Mouse (Mus musculus) forebrain, embryonic 10.5 days (tissue): ENCODE measurements around the gene Kcnq4. TPM values are rescaled to one million over a fixed set of nuclear protein-coding genes. Genes with fewer than 3 reads are reported as not detected.

Experiments used
- DNase-seq: peaks from one replicate; pipeline ENCODE4 v3.0.0-alpha.2; 2017; ENCODE audit warnings: low spot score; ENCODE audit errors: extremely low spot score
- H3K27ac ChIP-seq: fragments of 300-500 bp; sonication (generic); 2 replicates; pipeline ENCODE4 v1.5.1; 2016; ENCODE audit warnings: mild to moderate bottlenecking
- H3K27me3 ChIP-seq: fragments of 300-500 bp; sonication (generic); 2 replicates; pipeline ENCODE4 v1.6.1; 2016; ENCODE audit warnings: mild to moderate bottlenecking; ENCODE audit not compliant: poor library complexity, severe bottlenecking
- H3K36me3 ChIP-seq: fragments of 300-500 bp; sonication (generic); replicated peaks from 2 replicates; pipeline ENCODE4 v1.6.1; 2016; ENCODE audit warnings: mild to moderate bottlenecking, moderate library complexity
- H3K4me1 ChIP-seq: fragments of 300-500 bp; sonication (generic); 2 replicates; pipeline ENCODE4 v1.6.1; 2016
- H3K4me3 ChIP-seq: fragments of 300-500 bp; sonication (generic); 2 replicates; pipeline ENCODE4 v1.5.1; 2016; ENCODE audit warnings: mild to moderate bottlenecking, moderate library complexity
- H3K9me3 ChIP-seq: fragments of 300-500 bp; sonication (generic); 2 replicates; pipeline ENCODE4 v1.6.1; 2016; ENCODE audit warnings: mild to moderate bottlenecking, moderate library complexity
- WGBS: fragments of 180-500 bp; shearing (Covaris S2); methylation state at CpG from one replicate; pipeline ENCODE4 v1.1.7; 2016; 5-methylcytosine and 5-hydroxymethylcytosine counted together
- microRNA counts: library from miRNA; unstranded; fragments of <30 nt; microRNA quantifications from one replicate; lab custom pipeline; 2017
- microRNA-seq: library from miRNA; unstranded; fragments of <30 nt; microRNA quantifications from one replicate; pipeline ENCODE4, GENCODE M21; 2017
- polyA plus RNA-seq: library from polyadenylated mRNA; unstranded; fragments of >200 nt; fragmentation: Nextera tagmentation; extraction: Ambion mirVana; gene quantifications from 2 replicates; pipeline ENCODE4 v1.2.1, GENCODE M21; 2016

The Kcnq4 gene
- polyA plus RNA-seq, 1 experiment from 2014 or later = 1.8 TPM

DNA sequence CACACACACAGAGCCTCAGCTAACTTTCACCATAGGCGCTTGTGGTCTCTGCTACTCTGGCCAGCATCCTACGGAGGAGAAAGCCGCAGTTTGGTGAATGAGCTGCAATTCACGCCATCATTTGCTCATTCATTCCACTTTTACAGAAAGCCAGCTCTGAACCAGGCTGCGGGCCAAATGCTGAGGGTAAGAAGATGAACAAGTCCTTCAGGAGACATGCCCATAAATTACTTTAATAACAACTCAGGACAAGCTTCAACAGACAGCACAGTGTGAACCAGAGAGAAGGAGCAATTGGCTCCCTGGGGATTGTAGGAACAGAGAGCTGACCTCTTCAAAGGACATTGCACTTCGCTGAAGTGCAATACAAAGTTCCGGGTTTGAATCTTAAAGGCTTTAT lies 82.6 kb downstream of the Kcnq4 start:
- Histone ChIP-seq H3K27me3 (peaks cover 54% of the 10 kb centered on the region), H3K4me3 (peak overlapping the region; percentile 78; the same call in 1 of the 2 replicates), H3K36me3 (no peaks in the 10 kb centered on the region), H3K27ac (0 out of 2 replicates have a peak overlapping the region, but pooled peaks have one; percentile 7), H3K9me3 (no peaks in the 10 kb centered on the region), H3K4me1 (peaks cover 21% of the 10 kb centered on the region)
- WGBS = 70% methylated on average over 7 of the region's 7 CpGs
- DNase-seq = no peak

DNA sequence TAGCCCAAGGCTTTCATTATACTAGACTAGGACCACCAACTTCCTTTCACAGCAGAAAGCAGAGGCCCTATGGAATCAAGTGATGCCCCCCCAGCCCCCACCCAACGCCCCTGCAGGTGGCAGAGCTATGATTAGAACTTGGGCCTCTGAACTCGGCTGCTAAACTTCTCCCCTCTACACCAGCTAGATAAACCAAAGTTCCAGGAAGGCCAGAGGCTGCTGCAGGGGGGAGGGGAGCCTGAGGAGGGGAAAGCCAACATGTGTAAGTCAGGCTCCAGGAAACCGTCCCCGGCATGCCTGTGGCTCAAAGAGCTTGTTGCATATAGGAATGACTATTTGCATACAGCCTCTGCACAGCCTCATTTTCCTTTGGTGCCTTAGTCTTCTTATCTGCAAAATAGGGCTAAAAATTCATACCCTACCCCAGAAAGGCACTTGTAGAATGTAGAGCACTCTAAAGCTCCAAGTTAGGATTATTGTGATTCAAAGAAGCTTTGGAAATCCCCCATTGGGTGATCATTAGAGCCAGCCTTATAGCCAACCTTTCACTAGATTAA lies 83.2 kb downstream of the Kcnq4 start:
- 0 out of 2 replicates have a peak overlapping the region, but pooled peaks have one; percentile 7 for H3K27ac ChIP-seq
- H3K36me3 ChIP-seq = no peaks in the 10 kb centered on the region
- peaks cover 49% of the 10 kb centered on the region for H3K27me3 ChIP-seq
- H3K4me1 ChIP-seq = peaks cover 20% of the 10 kb centered on the region
- DNase-seq = no peak
- no peaks in the 10 kb centered on the region for H3K9me3 ChIP-seq
- WGBS = 26% methylated on average over 4 of the region's 4 CpGs
- no peak overlapping the region for H3K4me3 ChIP-seq

DNA sequence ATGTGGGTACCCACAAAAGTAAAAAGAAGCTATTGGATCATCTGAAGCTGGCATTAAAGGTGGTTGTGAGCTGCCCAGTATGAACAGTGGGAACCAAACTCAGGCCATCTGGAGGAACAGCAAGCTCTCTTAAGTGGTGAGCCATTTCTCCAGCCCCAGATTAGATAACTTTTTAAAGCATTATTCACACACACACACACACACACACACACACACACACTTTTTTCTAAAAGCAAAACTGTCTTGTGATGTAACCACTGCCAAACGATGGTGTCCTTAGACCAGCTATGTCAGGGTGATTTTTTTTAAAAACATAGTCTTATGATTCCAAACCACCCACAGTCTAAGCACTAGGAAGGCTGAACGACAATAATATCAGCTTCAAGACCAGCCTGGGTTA lies 83.8 kb downstream of the Kcnq4 start:
- peaks cover 20% of the 10 kb centered on the region for H3K4me1 ChIP-seq
- H3K9me3 ChIP-seq = no peaks in the 10 kb centered on the region
- no peak overlapping the region for H3K27ac ChIP-seq
- no peak overlapping the region for H3K4me3 ChIP-seq
- no peak for DNase-seq
- peaks cover 43% of the 10 kb centered on the region for H3K27me3 ChIP-seq
- no peaks in the 10 kb centered on the region for H3K36me3 ChIP-seq
- 74% methylated on average over 2 of the region's 2 CpGs for WGBS

DNA sequence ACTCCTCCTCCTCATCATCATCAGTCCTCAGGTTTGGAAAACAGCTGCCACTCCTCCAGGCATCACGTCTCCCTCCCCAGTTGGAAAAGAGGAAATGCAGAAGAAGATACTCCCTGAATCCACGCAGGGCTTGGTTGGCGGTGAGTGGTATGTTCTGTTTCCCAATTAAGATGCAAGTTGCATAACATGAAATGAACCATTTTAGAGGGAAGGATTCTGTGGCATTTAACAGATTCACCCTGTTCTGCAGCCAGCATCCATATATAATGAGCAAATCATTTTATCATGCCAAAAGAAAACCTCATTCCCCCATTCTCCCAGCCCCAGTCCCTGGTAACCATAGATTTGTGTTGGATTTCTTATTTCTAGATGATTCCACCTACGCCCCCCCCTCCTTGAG lies 87.9 kb downstream of the Kcnq4 start:
- WGBS = 73% methylated on average over 4 of the region's 4 CpGs

DNA sequence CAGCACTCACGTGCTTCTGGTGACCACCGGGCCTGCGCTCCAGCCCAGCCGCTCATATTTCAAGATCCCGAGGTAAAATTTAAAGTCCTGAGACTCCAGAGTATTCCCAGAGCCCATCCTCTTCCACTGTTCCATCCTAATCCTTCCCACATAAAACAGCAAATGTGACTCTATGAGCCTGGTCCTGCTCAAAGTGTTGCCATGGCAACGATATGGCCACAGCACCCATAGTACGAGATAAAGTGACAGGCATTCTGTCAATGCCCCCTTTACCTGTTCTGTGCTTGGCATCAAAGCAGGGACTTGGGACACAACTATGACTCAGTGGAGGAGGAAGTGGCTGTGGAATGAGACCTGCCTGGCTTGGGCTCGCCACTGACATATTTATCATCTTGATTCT lies 92.5 kb downstream of the Kcnq4 start:
- peaks cover 5% of the 10 kb centered on the region; the same call in 1 of the 2 replicates for H3K9me3 ChIP-seq
- no peak overlapping the region for H3K27ac ChIP-seq
- WGBS = 87% methylated on average over 8 of the region's 8 CpGs
- H3K27me3 ChIP-seq = peaks cover 35% of the 10 kb centered on the region
- no peaks in the 10 kb centered on the region for H3K4me1 ChIP-seq
- no peak overlapping the region for H3K4me3 ChIP-seq
- no peak for DNase-seq
- no peaks in the 10 kb centered on the region for H3K36me3 ChIP-seq

More for the DNA sequence above, 87.9 kb downstream of the Kcnq4 start:
- H3K4me3 ChIP-seq = no peak overlapping the region
- no peaks in the 10 kb centered on the region for H3K9me3 ChIP-seq
- no peaks in the 10 kb centered on the region for H3K4me1 ChIP-seq
- H3K27me3 ChIP-seq = peaks cover 14% of the 10 kb centered on the region; the same call in 1 of the 2 replicates
- DNase-seq = no peak
- H3K27ac ChIP-seq = no peak overlapping the region
- no peaks in the 10 kb centered on the region for H3K36me3 ChIP-seq

DNA sequence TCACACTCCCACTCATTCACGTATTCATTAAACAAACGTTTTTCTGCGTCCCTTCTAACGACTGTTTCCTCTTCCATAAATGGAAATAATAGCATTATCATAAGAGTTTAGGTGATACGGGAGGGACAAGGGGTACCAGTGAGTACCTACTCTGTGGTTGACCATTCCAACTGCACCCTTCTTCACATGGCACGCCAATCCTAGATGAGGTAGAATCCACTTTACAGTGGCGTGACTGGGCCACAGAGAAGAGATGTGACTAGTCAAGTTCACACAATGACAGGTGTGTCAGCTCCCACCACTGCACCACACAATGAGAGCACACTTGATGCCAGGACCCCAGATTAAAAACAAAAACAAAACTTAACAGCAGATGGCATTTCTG lies 98.2 kb downstream of the Kcnq4 start:
- H3K27ac ChIP-seq = peak overlapping the region; percentile 83; the same call in 1 of the 2 replicates
- no peak for DNase-seq
- H3K4me3 ChIP-seq = peak overlapping the region; percentile 58
- no peaks in the 10 kb centered on the region for H3K36me3 ChIP-seq
- peaks cover 5% of the 10 kb centered on the region; the same call in 1 of the 2 replicates for H3K9me3 ChIP-seq
- H3K27me3 ChIP-seq = peaks cover 69% of the 10 kb centered on the region
- H3K4me1 ChIP-seq = peaks cover 24% of the 10 kb centered on the region
- WGBS = 26% methylated on average over 7 of the region's 7 CpGs

GRCm38 (mm10) chr4:120649369-120650207 lies 98.8 kb downstream of the Kcnq4 start:
- H3K9me3 ChIP-seq = peaks cover 5% of the 10 kb centered on the region; the same call in 1 of the 2 replicates
- H3K36me3 ChIP-seq = no peaks in the 10 kb centered on the region
- WGBS = 5% methylated on average over 55 of the region's 55 CpGs
- peaks cover 24% of the 10 kb centered on the region for H3K4me1 ChIP-seq
- DNase-seq = peak; percentile 59
- H3K27ac ChIP-seq = peak overlapping the region; percentile 83
- peak overlapping the region; percentile 58 for H3K4me3 ChIP-seq
- peaks cover 67% of the 10 kb centered on the region for H3K27me3 ChIP-seq

MicroRNAs encoded within 50 kb of the gene (microRNA counts, 519-probe panel; counts per million panel counts)
- 341 counts per million, percentile 65 among the panel's probes with 10 or more counts for microRNA mmu-miR-30e (lab: Ali Mortazavi, UCI)

Small RNA genes within 50 kb of the gene (microRNA-seq; reads per million reads assigned to microRNA genes)
- gene Mir30c-1 = 119 reads per million, percentile 50 among the genes with 10 or more reads in this experiment
- gene Mir30e = not detected
- not detected for gene Mir30f

Other genes with a start within 250 kb of the Kcnq4 start
- gene Slfnl1, start 216.4 kb downstream of the Kcnq4 start, polyA plus RNA-seq = not detected in 2 replicates
- gene Ctps, start 178.3 kb downstream of the Kcnq4 start, polyA plus RNA-seq = 152 and 158 TPM in 2 replicates
- gene Gm8439, start 159.9 kb downstream of the Kcnq4 start, polyA plus RNA-seq = not detected in 2 replicates
- 13.8 and 14.3 TPM in 2 replicates for gene Cited4, start 82.0 kb downstream of the Kcnq4 start, polyA plus RNA-seq
- 128 and 131 TPM in 2 replicates for gene Nfyc, start 83.0 kb upstream of the Kcnq4 start, polyA plus RNA-seq
- 3.1 and 3.8 TPM in 2 replicates for gene Rims3, start 106.2 kb upstream of the Kcnq4 start, polyA plus RNA-seq
- 36.2 and 40.1 TPM in 2 replicates for gene Exo5, start 176.4 kb upstream of the Kcnq4 start, polyA plus RNA-seq
- 9.9 and 10.5 TPM in 2 replicates for gene Zfp69, start 203.1 kb upstream of the Kcnq4 start, polyA plus RNA-seq